Mouse (Mus musculus) urinary bladder, adult 2 months (tissue): ENCODE data around the gene Rps6kc1. TPM values are rescaled to one million over a fixed set of nuclear protein-coding genes. Genes with fewer than 3 reads are reported as not detected.

Experiments
- DNase-seq: peaks from one replicate; pipeline ENCODE4 v3.0.0; 2022; ENCODE audit warnings: low spot score
- polyA plus RNA-seq: library from polyadenylated mRNA; depleted of rRNA; stranded (reverse); fragments of >200 nt; gene quantifications from 2 replicates; pipeline ENCODE4 v1.2.3, GENCODE M21; 2012

The Rps6kc1 gene
- polyA plus RNA-seq, 1 experiment = 9.5 TPM

DNA sequence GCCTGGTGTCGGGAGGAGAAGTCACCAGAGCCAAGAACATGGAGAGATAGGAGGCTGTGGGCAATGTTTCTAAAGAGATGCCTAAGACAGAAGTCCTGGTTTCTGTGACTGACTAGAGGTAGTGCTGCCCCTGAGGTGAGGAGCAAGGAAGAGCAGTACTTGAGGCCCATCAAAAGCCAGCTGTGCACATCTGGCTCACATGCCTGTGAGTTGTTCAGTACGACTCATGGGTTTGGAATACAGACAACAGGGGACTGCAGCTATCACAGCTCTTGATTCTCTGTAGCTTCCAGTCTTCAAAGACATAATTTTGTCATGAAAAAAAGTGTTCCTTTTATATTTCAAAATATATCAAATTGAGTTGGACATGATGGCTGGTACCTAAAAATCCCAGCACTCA, 10.5 kb downstream of the Rps6kc1 start:
- DNase-seq = no peak

DNA sequence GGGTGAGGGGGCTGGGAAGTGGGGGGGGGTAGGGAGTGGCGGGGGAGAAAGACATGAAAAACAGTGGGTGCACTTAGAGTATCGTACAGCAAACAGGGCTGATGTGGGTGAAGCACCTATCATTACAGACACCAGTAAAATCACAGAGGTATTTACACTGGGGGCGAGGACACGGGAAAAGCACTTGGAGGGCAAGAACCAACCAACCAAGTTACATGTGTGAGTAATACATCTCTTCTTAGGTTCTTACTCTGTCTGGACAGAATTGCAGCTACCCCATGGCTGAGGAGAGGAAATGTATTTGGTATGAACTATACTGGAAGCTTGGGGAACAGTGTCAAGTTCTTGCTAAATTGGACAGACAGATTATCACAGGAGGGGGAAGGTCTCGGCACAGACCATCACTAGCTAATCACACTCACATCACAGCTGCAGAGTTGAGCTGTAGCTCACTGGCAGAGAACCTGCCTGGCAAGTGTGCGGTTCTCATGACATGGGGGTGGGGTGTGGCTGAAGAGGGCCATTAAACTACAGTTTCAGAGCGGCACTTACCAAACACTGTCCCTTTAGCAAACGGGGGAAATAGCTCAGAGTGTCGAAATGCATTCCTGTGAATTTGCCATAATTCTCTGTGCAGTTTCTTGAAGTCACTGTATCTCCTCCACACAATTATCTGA, 12.5 kb downstream of the Rps6kc1 start:
- no peak for DNase-seq

DNA sequence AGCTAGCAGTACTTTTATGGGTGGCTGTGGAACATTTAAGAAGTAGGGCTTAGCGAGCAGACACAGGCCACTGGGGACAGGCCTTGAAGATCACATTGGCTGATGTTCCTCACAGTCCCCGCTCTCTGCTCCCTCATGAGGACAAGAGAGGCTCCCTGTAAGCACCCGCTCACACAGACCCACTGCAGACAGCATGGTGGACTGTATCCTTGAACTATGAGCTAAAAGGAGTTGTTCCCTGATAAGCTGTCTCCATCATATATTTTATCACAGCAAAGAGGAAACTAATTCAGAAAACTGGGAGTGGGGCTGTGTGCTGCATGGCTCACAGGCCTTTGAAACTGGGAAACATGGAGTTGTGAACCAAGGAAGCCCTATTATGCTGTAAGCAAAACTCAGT, 13.4 kb downstream of the Rps6kc1 start:
- DNase-seq = no peak

DNA sequence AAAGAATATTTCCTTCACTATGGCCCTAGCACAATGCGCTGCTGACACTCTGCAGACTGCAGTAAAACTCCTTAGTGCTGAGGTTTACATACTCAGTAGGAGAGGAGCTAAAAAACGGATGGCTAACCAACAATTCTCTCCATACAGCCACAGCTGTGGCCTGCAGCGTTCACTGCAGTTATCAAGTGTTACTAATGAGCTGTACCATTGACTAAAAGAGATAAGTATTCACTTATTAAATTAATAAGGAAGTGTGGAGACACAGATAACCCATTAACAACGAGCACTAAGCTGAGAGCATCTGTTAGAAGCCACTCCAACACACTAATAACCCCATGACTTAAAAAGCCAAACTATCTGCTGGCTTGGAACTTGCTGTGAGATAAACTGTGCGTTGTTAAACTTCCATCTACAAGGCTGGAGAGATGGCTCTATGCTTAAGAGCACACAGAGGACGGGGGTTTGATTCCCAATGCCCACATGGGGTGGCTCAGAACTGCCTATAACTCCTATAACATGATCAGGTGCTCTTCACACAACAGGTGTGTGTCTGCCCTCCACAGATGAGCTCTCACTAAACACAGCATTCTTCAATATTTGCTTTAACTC, 17.9 kb downstream of the Rps6kc1 start:
- no peak for DNase-seq

DNA sequence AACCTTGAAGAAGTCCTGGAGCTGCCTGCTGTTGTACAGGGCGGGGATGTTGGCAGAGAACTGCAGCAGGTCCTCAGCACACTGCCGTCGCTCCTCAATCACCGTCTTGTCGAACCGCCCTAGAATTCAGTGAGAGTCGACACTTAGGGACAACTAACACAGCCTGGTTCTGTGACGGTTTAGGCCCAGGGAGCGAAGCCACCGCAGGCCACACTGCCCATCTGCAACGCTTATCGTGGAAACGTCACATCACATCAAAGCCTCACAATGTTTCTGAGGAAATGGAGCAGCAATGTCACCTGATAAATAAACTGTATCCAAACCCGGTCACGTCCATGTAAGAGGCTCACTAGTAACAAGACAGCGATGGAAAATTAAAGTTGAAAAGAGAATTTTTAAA, 22.9 kb downstream of the Rps6kc1 start:
- no peak for DNase-seq

DNA sequence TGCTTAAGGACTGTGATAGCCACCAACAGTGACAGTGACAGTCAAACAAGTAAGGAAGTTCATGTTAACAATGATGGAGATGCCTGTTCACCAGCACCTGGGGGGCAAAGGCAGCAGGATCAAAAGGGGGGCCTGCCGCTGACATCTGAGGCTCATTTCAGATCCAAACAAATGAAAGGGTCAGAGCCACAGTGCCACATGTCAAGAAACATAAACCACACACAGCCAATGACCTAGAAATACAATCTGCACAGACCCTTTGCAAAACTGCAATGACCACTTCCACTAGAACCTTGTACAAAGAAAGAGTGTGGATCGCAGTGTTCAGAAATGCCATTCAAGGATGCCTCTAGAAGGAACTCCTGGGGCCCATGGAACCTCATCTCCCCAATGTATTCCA, 23.5 kb downstream of the Rps6kc1 start:
- DNase-seq = no peak

DNA sequence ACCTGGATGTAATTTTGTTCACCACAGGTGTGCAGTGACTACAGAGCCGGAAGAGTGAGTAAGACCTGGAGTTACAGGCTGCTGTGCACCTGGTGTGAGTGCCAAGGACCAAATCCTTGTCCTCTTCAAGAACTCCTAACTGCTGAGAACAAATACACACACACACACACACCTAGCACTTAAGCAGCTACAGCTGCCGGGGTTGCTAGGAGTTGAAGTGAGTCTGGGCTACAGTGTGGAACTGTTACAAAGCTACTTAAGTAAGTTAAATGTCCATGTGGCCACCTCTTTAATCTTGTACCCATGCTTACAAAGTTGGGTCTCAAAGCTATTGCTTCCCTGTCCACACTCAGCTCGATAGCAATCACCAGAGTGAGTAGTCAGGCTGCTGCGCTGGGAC, 25.6 kb downstream of the Rps6kc1 start:
- no peak for DNase-seq

DNA sequence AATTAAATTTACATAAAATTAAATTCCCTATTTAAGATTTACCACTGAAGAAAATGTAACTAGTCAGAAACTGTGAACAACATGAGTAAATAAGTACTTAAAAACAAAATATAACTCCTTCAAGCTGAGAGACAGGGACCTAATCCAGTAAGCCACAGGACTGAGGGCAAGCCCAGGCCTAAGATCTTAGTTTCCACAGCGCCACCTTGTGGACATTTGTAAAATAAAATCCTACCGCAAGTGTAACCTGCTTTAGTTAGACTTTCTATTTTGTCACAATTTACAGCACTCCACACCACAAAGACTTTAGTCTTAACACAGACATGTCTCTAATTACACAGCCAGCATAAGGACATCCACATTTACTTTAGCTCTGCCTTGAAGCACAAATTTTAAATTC, 30.1 kb downstream of the Rps6kc1 start:
- no peak for DNase-seq

DNA sequence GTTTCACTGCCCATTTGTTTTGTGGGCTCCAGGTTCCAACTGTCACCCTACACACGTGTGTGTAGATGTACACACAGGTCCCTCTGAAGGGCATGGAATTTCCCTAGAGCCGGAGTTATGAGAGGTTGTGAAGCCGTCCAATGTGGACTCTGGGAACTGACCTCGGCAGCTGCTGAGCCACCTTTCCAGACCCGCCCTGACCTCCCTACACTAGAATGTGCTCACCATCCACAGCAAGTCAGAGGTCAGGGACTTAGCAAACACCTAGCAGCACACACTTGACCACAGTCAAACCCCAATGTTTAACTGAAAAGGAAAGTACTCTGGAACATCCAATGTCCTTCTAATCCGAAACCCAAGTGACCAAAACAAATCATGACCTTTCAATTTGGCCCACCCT, 30.9 kb downstream of the Rps6kc1 start:
- DNase-seq = no peak

DNA sequence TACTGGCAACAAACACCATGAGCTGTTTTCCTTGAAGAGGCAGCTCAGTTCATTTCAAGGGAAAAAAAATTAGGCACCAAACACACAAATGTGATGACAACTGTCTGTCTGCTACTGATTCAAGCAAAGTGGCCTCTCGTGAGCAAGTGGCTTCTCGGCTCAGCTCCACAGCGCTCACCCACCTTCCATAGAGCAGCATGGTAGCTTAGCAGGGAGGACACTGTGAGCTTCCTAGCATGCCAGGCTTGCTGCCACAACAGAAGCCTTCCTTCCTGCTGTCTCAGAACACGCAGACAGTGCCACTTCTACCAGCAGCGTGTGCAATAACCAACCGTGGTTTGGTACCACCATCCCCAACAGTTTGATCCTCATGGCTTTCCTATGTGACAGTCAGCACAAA, 35.8 kb downstream of the Rps6kc1 start:
- DNase-seq = no peak

DNA sequence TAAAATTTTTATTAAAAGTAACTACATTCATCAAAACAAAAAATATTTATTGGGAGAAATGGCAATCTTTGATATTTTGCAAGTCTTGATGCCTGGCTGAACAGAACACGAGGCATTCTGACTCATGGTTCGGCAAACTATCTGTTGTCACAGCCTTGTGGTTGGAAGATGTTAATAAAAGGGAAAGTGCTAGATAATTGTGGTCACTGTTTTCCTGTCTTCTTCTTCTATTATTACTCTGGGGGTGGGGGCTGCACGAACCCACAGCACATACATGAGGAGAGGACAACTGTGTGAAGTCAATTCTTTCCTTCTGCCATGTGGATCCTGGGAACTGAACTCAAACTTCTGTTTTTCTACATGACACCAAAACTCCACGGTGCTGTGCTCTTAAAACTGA, 36.5 kb downstream of the Rps6kc1 start:
- no peak for DNase-seq

DNA sequence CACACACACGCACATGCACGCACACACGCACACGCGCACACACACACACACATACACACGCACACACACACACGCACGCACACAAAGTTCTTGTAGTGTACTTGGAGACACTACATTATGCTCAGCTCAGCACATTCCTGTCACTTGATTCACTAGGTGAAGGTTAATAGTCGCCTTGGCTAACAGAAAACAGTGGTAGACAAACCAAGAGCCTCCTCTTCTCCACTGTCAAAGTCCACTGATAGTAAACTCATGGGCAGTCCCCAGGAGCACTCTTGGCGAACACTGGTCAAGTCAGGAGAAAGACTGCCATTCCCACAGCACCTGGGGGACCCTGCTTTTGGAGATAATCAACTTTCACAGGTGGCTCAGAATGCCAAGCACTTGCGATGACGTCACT, 40.5 kb downstream of the Rps6kc1 start:
- no peak for DNase-seq

DNA sequence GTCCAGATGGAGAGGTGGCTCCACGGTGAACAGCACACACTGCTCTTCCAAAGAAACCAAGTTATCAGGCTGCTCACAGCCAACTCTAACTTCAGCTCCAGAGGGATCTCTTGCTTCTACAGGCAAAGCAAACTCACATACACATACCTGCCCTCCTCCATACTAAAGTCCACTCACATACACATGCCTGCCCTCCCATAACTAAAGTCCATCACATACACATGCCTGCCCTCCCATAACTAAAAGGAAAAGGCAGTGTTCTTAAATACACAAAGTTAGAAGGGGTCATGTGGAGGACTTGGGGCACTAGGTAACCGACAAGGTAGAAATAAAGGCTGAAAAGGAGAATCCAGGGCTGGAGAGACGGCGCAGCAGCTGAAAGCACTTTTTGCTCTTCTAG, 41.6 kb downstream of the Rps6kc1 start:
- no peak for DNase-seq

DNA sequence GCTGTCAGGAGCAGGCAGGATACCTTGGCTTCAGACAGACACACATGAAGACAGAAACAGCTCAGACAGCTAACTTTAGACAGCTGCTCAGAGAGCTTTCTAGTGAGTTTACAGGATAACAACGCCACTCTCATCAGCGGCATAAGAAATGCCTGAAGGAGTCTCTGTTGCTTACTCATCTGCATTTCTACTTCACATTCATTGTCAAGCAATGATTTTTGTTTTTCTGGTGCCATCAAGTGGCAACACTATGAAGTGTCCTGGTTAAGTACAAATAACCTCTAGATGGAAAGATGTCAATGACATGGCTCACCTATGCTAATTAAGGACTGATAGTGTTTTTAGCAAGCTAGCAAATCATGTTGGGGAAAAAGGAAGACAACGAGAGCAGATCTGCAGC, 42.8 kb downstream of the Rps6kc1 start:
- DNase-seq = no peak

DNA sequence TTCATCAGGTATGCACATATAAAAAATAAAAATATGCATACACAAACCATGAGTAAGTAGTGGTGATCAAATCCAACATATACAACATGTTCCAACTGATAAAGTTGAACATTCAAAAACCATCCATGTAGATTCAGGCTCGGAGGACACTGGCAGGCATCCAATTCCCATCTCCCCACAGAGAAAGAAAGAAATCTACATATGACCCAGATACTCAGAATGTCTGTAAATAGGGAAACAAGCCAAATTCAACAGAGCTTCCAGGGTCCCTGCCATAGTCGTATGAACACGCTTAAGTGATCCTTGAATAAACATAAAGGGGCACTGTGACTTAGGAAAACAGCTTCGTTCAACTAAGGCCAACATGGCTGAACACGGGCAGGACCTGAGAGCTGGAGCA, 49.9 kb downstream of the Rps6kc1 start:
- DNase-seq = no peak

DNA sequence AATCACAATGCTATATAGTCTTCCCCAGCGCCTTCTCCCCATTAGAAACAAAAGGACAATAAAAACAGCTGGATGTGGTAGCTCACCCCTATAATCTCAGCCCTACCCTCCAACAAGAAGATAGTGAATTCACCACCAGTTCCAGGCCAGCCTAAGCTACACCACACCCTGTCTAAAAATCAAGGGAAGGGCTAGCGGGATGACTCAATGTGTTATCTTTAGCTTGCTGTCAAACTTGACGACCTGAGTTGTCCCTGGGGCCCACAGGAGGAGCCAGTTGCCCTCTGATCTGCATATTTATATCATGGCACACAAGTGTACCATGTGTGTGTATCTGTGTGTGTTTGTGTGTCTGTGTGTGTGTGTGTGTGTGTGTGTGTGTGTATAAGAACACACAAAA, 57.1 kb downstream of the Rps6kc1 start:
- no peak for DNase-seq

DNA sequence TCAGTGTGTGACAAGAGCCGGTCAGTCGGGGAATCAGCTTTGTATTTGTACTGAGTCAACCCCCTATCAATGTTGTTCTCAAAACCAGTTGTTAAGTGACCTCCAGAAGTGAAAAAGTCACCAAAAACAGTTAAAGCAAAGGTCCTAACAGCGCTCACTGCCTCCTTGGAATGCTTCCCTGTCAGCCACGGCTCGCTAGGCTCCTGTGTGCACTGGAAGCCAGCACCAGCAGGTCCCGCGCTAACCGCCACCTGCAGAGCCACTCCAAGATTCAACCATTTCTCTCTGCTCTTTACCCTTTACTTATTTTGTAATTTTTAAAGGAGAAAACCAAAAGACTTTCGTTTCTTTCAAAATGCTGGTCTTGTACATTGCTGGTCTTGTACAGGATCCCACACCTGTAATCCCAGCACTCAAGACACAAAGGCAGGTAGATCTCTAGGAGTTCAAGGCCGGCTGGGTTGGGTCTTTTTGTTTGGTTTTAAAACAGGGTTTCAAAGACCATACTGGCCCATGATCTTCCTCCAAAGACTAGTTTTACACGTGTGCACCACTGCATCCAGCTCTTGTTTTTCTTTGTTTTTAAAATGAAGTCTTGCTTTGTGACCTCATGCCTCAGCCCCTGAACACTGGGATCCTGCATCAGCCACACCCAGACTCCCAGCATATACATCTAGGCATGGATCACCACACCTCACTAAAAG, 62.3 kb downstream of the Rps6kc1 start:
- no peak for DNase-seq

DNA sequence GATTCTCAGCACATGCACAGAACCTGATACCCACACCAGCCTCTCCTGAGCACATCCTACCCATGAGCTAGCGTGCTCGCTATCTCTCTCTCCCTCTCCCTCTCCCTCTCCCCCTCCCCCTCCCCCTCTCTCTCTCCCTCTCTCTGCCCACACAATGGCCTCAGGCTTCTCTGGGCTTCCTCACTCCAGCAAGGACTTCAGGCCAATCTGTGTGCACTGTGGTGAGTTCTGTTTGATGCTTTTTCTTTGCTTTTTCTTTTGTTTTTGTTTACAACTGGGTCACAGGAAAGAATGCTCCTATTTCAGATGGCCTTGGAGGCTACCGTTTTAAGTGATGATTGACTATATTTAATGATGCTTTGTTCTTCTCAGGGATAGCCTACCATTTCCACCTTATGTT, 62.9 kb downstream of the Rps6kc1 start:
- no peak for DNase-seq

DNA sequence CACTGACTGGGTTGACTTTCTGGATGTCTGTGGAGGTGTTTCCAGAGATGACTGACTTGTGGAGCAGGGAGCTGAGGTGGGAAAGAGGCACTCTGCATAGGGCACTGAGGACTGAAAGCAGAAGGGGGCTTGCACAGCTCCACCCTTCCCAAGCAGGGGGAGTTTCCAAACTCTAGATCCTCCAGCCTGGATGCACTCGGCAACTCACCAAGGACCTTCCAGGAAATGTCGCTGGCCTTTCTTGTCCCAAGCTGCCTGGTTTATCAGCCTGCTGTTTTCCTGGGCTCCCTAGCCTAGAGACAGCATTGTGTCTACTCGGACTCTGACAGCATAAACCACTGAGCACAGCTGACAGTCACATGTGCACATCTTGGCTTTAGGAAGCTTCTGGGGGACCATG, 64.6 kb downstream of the Rps6kc1 start:
- no peak for DNase-seq

DNA sequence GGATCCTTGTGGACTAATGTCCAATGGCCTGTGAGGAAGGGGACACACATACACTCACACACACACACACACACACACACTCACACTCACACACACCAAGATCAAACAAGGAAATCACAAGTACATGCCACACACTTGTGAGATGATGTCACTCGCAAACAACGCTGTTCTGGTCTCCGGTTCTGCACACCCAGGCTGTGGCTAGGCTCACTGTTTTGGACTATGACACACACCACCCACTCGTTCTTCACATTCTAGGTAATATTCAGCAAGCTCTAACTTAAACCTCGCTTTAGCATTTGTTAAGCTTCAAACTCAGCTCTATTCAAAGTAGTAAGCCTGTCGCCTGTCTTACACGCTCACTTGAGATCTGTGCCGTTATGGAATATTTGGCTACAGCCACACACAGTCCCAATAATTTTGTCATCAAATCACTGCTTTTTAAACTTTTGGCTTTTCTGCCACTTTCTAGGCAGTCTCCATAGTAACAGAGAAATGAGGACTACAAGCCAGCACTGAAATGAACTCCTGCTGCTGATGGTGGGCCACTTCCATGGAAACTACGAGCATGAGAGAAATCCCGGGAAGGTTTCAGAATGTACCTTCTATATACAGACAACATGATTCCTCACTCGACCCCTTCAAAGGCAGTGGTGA, 65.4 kb downstream of the Rps6kc1 start:
- no peak for DNase-seq

DNA sequence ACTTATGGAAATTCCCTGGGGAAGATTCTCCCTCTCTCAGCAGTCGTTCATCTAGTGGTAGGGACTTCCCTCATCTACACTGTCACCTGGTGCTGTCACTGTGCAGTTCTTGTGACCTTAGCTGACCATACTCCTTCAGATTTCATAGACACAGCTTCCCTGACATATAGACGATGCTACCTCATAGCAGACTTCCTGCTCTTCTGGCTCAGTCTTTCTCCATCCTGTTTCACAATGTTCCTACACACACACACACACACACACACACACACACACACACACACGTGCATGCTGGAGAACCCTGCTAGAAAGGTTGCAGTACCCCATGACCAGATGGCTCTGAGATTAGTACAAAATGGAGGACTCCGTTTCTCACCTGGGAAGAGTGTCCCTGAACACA, 66.2 kb downstream of the Rps6kc1 start:
- no peak for DNase-seq

DNA sequence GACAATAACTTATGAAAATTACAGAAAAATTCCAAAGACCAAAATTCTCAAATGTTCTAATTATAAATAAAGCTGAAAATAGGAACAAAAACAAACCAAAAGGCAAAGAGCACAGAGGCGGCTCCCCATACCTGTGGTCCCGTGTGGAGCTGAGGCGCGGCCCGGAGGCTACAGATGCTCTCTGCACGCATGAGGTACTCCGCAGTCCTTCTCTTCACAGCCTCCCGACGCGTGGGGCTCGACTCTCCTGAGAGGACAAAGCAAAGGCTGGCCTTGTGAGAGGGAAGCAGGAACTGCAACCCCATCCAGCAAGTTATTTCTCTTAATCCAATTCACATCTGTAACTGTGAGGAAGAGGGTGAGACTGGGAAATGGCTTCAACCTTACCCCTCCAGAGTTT, 67.2 kb downstream of the Rps6kc1 start:
- no peak for DNase-seq

DNA sequence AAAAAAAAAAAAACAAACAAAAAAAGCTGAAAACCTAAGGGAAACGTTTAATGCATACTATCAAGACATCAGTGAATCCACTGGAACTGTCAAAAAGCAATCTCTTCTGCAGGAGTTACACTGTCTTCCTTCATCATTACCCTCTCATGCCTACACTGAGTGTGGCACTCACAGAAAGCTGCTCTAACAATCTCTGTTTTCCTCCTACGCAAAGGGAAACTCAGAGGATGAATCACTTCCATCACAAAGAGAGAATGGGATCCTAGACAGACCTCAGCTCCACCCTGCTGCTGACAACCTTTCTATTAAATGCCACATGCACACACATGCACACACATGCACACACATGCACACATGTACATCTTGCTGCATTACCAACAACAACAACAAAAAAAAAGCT, 75.5 kb downstream of the Rps6kc1 start:
- DNase-seq = no peak
